Mouse (Mus musculus): ENCODE measurements around the gene Hist1h2br.

- TF ChIP-seq CTCF (conservative IDR thresholded peaks at IDR 0.05 in 1 of 2, IDR thresholded peaks at IDR 0.05 in 1 of 2; ENCODE audit: low read depth in 2 of 2, low read length in 2 of 2), result no peak
- TF ChIP-seq POLR2A (IDR thresholded peaks at IDR 0.05; ENCODE audit: low read depth, low read length), result no peak
- no peak for TF ChIP-seq MXI1 (IDR thresholded peaks at IDR 0.05; ENCODE audit: low read depth, low read length)
Measured at GRCm38 (mm10) chr13:21784311-21784710, 49.2 kb upstream of the Hist1h2br start.
